Mouse (Mus musculus) ovary, adult 2 months (tissue): Measurements from ENCODE around the gene Tgif2. TPM values are rescaled to one million over a fixed set of nuclear protein-coding genes. Genes with fewer than 3 reads are reported as not detected.

Experiments used
- polyA plus RNA-seq: library from polyadenylated mRNA; depleted of rRNA; stranded (reverse); fragments of >200 nt; gene quantifications from 2 replicates; pipeline ENCODE4 v1.2.3, GENCODE M21; 2012; rRNA removed

Tgif2 gene
- polyA plus RNA-seq: 27.5 and 28.1 TPM in 2 replicates

GRCm38 (mm10) chr2:156839319-156840191 lies at the start of gene Tgif2:
Tgif2 (plus strand) TSS chr2:156840007.

DNA sequence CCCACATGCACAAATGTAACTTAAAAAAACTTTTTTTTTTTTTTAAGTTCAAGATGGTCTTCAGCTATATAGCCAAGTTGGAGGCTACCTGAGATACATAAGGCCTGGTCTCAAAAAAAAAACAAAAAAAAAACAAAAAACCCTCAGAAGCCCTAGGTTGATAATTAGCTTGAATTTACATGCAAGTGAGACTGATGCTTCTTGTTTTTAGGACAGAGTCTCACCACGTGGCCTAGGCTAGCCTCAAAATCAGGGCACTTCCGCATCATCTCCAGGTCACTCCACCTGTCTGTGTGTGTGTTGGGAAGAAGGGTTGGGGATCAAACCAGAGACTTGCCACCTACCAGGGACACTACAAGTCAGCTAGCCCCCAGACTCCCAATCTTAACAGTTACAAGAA lies 18.0 kb downstream of the Tgif2 start, which contains the start of gene 4930518I15Rik:
Gene 4930518I15Rik (minus strand): TSS at position 112 of the 400 bp plus-strand sequence.

GRCm38 (mm10) chr2:156862772-156863486 lies 23.1 kb downstream of the Tgif2 start, which contains the start of gene Rab5if:
Rab5if (plus strand) TSS chr2:156863128.

GRCm38 (mm10) chr2:156887017-156887416 lies 47.2 kb downstream of the Tgif2 start, which contains the start of gene Sla2:
Sla2 (minus strand) TSS chr2:156887192.

Other genes with a start within 250 kb of the Tgif2 start
- 115 and 125 TPM in 2 replicates for gene Dlgap4, start 226.3 kb upstream of the Tgif2 start, polyA plus RNA-seq
- gene Myl9, start 64.6 kb upstream of the Tgif2 start, polyA plus RNA-seq: 864 and 1,110 TPM in 2 replicates
- gene 4930518I15Rik, start 17.9 kb downstream of the Tgif2 start, polyA plus RNA-seq: 0.61 and 1.4 TPM in 2 replicates
- 231 and 234 TPM in 2 replicates for gene Rab5if, start 23.1 kb downstream of the Tgif2 start, polyA plus RNA-seq
- 0.76 and 0.89 TPM in 2 replicates for gene Sla2, start 47.2 kb downstream of the Tgif2 start, polyA plus RNA-seq
- 34.9 and 50.8 TPM in 2 replicates for gene Ndrg3, start 152.0 kb downstream of the Tgif2 start, polyA plus RNA-seq
- gene Dsn1, start 167.1 kb downstream of the Tgif2 start, polyA plus RNA-seq: 4.2 and 5.7 TPM in 2 replicates
- gene Soga1, start 239.2 kb downstream of the Tgif2 start, polyA plus RNA-seq: 25.2 and 37.3 TPM in 2 replicates
- gene Tldc2, start 247.0 kb downstream of the Tgif2 start, polyA plus RNA-seq: not detected in 2 replicates